Mouse (Mus musculus) midbrain, embryonic 16.5 days (tissue): ENCODE results near the gene Zfp991. TPM values are rescaled to one million over a fixed set of nuclear protein-coding genes. Genes with fewer than 3 reads are reported as not detected.
A peak's percentile ranks its signal among the peaks of the same experiment; 100 is the strongest.
"Not testable (repeated sequence)": the region's sequence is repeated elsewhere in the genome, so short reads cannot be mapped to it uniquely, and the experiment has no call there.

ENCODE experiments used
- ATAC-seq: fragments of 200-750 bp; cut with Nextera tagmentation; 2 replicates; pipeline ENCODE4 v1.8.0; 2017; ENCODE audit warnings: moderate TSS enrichment
- H3K27ac ChIP-seq: fragments of 300-500 bp; sonication (generic); 2 replicates; pipeline ENCODE4 v1.5.1; 2014; ENCODE audit warnings: mild to moderate bottlenecking, low read length, mixed read lengths
- H3K27me3 ChIP-seq: fragments of 300-500 bp; sonication (generic); 2 replicates; pipeline ENCODE4 v1.6.1; 2014; ENCODE audit warnings: low read depth, low read length, mixed read lengths; ENCODE audit not compliant: control insufficient read depth, insufficient read depth
- H3K36me3 ChIP-seq: fragments of 300-500 bp; sonication (generic); 2 replicates; pipeline ENCODE4 v1.6.1; 2014; ENCODE audit warnings: mild to moderate bottlenecking, low read length, moderate library complexity, mixed read lengths; ENCODE audit not compliant: control insufficient read depth, insufficient read depth
- H3K4me1 ChIP-seq: fragments of 300-500 bp; sonication (generic); 2 replicates; pipeline ENCODE4 v1.6.1; 2014; ENCODE audit warnings: mild to moderate bottlenecking, low read length, mixed read lengths; ENCODE audit not compliant: control insufficient read depth, insufficient read depth
- H3K4me2 ChIP-seq: fragments of 300-500 bp; sonication (generic); 2 replicates; pipeline ENCODE4 v1.6.1; 2014; ENCODE audit warnings: mild to moderate bottlenecking, low read length, mixed read lengths
- H3K4me3 ChIP-seq: fragments of 300-500 bp; sonication (generic); 2 replicates; pipeline ENCODE4 v1.5.1; 2014; ENCODE audit warnings: low read depth, mild to moderate bottlenecking, low read length, moderate library complexity, mixed read lengths
- H3K9ac ChIP-seq: fragments of 300-500 bp; sonication (generic); 2 replicates; pipeline ENCODE4 v1.6.1; 2014; ENCODE audit warnings: low read depth, low read length, mixed read lengths
- H3K9me3 ChIP-seq: fragments of 300-500 bp; sonication (generic); replicated peaks from 2 replicates; pipeline ENCODE4 v1.6.1; 2014; ENCODE audit warnings: mild to moderate bottlenecking, low read length, mixed read lengths; ENCODE audit not compliant: control insufficient read depth, poor library complexity, severe bottlenecking
- WGBS: fragments of 180-500 bp; shearing (Covaris S2); extraction: QIAGEN DNeasy Blood & Tissue Kit; methylation state at CpG from one replicate; pipeline ENCODE4 v1.1.7; 2014; 5-methylcytosine and 5-hydroxymethylcytosine counted together
- polyA plus RNA-seq: library from polyadenylated mRNA; unstranded; fragments of >200 nt; fragmentation: Nextera tagmentation; extraction: Ambion mirVana; gene quantifications from 2 replicates; pipeline ENCODE4 v1.2.1, GENCODE M21; 2015

The Zfp991 gene
- polyA plus RNA-seq, 1 experiment from 2014 or later: 3.8 TPM

DNA sequence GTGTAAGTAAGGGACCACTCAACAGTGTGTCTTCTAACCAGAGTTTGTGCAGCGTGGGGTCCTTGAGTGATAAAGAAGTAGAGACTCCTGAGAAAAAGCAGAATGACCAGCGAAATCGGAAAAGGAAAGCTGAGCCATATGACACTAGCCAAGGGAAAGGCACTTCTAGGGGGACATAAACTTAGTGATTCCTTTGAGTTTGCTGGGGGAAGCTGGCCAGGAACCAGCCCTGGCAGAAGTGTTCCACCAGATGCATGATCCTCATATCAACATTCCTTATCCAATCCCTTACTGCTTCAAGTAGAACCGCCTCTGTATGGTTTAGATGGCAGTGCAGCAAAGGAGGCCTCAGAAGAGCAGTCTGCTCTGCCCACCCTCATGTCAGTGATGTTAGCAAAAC is 6.5 kb upstream of the Zfp991 start:
- H3K9me3 ChIP-seq: peaks cover 22% of the 10 kb centered on the region
- 19% methylated on average over 4 of the region's 4 CpGs for WGBS
- H3K27ac ChIP-seq: not testable (repeated sequence)

DNA sequence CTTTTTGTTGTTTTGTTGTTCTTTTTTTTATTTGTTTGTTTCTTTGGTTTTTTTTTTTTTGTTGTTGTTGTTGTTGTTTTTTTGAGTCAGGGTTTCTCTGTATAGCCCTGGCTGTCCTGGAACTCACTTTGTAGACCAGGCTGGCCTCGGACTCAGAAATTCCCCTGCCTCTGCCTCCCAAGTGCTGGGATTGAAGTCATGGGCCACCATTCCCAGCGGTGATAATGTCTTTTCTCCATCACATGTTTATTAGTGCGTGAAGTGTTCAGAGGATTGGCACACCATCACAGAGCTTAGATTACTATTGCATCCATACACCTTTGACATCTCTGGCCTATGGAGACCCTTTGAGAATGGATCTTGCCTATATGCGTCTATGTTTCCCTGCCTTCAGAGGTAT is 6.0 kb upstream of the Zfp991 start:
- not testable (repeated sequence) for ATAC-seq, H3K36me3 ChIP-seq, H3K27ac ChIP-seq, H3K4me1 ChIP-seq, H3K4me2 ChIP-seq, H3K9ac ChIP-seq, H3K4me3 ChIP-seq, H3K27me3 ChIP-seq
- WGBS: 88% methylated on average over 4 of the region's 4 CpGs
- H3K9me3 ChIP-seq: peaks cover 22% of the 10 kb centered on the region

More for the DNA sequence above, 6.5 kb upstream of the Zfp991 start:
- Histone ChIP-seq H3K4me2 (peak overlapping the region; percentile 79), H3K9ac (peak overlapping the region; percentile 88; the same call in 1 of the 2 replicates), H3K4me3 (peak overlapping the region; percentile 62)
- not testable (repeated sequence) for H3K4me1 ChIP-seq, H3K36me3 ChIP-seq, H3K27me3 ChIP-seq
- 0 out of 2 replicates have a peak, but pooled peaks have one; percentile 32 for ATAC-seq

DNA sequence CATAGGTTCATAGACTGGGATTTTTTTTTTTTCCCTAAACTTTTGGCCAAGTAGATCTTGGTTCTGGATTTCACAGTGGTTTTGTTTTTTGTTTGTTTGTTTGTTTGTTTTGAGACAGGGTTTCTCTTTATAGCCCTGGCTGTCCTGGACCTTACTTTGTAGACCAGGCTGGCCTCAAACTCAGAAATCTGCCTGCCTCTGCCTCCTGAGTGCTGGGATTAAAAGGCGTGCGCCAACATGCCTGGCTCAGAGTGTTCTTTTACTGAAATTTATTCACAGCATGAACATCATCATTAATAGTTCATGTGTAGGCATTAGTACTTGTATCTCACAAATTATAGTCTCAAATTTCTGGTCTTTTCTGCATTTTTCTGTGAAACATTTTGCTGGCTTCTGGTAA is 5.4 kb upstream of the Zfp991 start:
- not testable (repeated sequence) for ATAC-seq, H3K4me2 ChIP-seq, H3K4me3 ChIP-seq, H3K4me1 ChIP-seq, H3K9ac ChIP-seq, H3K27ac ChIP-seq, H3K36me3 ChIP-seq, H3K27me3 ChIP-seq
- peaks cover 22% of the 10 kb centered on the region for H3K9me3 ChIP-seq
- WGBS: 81% methylated on average over 2 of the region's 2 CpGs

DNA sequence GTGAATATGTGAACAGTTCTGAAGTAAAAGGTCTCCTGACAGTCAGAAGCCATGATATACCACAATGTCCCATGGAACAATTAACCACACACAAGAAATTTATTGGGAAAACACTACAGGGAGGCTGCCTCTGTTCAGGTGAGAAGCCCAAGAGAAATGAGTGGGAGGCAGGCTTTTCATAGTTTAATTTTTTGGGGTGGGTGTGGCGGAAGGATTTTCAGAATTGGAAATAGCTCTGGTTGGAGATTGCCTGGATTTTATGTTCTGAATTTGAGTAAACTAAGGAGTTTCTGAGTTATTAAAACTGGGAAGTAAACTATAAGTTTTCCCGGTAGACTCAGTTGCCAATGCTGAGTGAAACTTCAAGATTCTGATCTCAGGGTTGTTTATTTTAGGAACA is 4.7 kb upstream of the Zfp991 start:
- ATAC-seq, H3K4me3 ChIP-seq, H3K4me2 ChIP-seq, H3K9ac ChIP-seq, H3K27ac ChIP-seq, H3K36me3 ChIP-seq, H3K27me3 ChIP-seq, H3K4me1 ChIP-seq: not testable (repeated sequence)
- peaks cover 19% of the 10 kb centered on the region for H3K9me3 ChIP-seq
- 85% methylated on average over 2 of the region's 2 CpGs for WGBS

DNA sequence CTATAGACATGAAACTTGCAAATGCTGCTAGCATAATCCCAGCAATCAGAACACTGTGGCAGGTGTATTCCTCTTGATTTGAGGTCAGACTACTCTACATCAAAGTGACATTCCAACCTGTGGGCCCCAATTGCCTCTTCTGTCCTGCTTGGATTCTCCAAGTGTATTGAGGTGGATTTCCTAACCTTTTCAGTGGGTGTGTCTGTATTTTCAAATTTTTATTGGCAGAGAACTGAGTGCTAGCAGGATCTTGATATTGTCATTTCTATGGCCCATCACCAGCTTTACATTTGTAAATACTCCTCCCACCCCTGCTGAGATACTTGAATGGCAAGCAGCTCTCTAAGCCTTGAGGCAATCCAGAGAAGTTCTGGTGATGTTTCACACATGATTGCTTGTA is 3.7 kb upstream of the Zfp991 start:
- H3K4me1 ChIP-seq, H3K36me3 ChIP-seq, H3K9ac ChIP-seq, H3K4me3 ChIP-seq, H3K27me3 ChIP-seq, ATAC-seq, H3K27ac ChIP-seq, H3K4me2 ChIP-seq: not testable (repeated sequence)
- peaks cover 13% of the 10 kb centered on the region for H3K9me3 ChIP-seq

DNA sequence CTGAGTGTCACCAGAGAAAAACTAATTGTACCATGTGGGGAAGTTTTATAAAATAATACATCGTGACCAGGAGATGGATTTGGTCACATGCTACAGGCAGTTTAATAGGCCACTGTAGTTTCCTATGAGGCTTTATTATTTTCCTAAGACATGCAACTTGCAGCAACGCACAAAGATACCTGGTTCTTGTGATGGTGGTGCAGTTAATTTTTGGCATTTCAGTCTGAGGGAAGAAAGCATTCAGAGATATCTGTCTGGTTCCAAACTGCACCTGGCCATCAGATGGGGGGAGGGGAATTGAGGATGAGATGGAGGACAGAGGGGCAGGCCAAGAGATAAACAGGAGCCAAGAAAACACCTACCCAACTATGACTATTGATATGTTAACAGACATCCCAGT is 1.8 kb downstream of the Zfp991 start:
- H3K9me3 ChIP-seq, H3K4me1 ChIP-seq, H3K4me3 ChIP-seq, H3K36me3 ChIP-seq, H3K9ac ChIP-seq, H3K4me2 ChIP-seq, H3K27ac ChIP-seq, H3K27me3 ChIP-seq, ATAC-seq: not testable (repeated sequence)
- WGBS: 55% methylated on average over 2 of the region's 2 CpGs

DNA sequence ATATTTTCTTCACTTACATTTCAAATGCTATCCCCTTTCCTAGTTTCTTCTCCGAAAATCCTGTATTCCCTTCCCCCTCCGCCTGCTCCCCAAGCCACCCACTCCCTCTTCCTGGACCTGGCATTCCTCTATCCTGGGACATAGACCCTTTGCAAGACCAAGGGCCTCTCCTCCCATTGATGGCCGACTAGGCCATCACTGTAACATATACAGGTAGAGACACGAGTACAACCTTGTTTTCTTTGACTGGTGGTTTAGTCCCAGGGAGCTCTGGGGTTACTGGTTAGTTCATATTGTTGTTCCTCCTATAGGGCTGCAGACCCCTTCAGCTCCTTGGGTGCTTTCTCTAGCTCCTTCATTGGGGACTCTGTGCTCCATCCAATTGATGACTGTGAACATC is 9.9 kb downstream of the Zfp991 start:
- ATAC-seq: not testable (repeated sequence)

DNA sequence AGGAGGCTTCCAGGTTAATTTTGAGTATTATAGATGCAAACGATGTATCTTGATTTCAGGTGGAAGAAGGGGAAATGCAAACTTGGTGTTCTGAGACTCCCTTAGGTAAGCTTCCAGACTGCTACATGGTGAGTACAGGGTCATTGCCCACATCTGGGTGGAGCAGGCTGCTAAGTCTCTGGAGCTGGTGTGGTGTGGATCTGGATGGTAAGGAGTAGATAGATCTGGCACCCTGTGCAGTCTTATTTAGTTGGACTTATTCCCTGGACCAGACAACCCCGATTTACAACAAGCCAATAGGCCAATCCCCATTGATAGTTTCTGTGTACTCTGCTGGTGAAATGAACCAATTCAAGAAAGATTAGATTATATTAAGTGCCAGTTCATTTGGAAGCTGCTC is 33.4 kb downstream of the Zfp991 start:
- not testable (repeated sequence) for H3K9me3 ChIP-seq, H3K27ac ChIP-seq, ATAC-seq, H3K4me2 ChIP-seq, H3K9ac ChIP-seq, H3K27me3 ChIP-seq, H3K4me3 ChIP-seq, H3K4me1 ChIP-seq, H3K36me3 ChIP-seq
- WGBS: 95% methylated on average over 2 of the region's 2 CpGs

More for the DNA sequence above, 9.9 kb downstream of the Zfp991 start:
- H3K27me3 ChIP-seq, H3K4me1 ChIP-seq, H3K27ac ChIP-seq, H3K9ac ChIP-seq, H3K36me3 ChIP-seq, H3K4me3 ChIP-seq, H3K4me2 ChIP-seq, H3K9me3 ChIP-seq: not testable (repeated sequence)
- WGBS: 82% methylated on average over 4 of the region's 4 CpGs

DNA sequence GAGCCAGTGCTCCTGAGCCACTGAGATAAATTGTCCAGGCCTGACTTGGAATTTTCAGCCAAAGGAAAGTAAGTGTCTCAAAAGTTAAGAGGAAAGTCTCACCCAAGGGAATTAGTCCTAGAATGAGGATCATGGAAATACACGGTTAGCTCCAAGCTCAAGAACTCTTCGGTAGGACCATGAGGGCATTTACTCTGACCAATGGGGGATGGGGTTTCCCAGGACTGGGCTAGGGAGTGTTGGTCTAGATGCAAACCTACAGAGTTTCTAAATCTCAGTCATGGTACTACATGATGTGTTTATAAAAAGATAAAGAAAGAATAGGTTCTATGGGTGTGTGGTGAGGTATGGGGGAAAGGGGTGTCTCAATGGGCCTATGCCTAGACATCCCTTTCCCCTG is 38.7 kb downstream of the Zfp991 start:
- H3K27me3 ChIP-seq, H3K4me2 ChIP-seq, H3K4me1 ChIP-seq, H3K4me3 ChIP-seq, H3K27ac ChIP-seq, ATAC-seq, H3K36me3 ChIP-seq, H3K9me3 ChIP-seq, H3K9ac ChIP-seq: not testable (repeated sequence)
- 100% methylated on average over 2 of the region's 2 CpGs for WGBS

DNA sequence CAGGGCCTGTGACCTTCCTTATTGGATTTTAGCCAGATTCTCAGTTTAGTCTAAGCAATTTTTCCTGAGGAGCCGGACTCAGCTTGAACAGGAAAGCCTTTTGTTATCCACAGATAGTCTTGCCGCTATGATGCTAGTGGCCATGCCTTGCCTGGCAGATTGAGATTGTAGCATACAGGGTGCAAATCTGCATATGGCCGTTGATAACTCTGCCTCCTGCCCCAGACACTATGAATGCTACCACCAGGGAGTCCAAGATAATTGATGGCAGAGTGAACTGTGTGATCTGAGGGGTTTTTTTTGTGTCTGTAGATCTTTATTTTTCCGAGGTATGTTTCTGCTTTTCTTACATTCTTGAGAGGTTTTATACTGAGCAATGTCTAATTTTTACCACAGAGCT is 39.7 kb downstream of the Zfp991 start:
- not testable (repeated sequence) for H3K4me3 ChIP-seq, H3K9ac ChIP-seq, ATAC-seq, H3K36me3 ChIP-seq, H3K9me3 ChIP-seq, H3K27me3 ChIP-seq, H3K4me2 ChIP-seq, H3K27ac ChIP-seq, H3K4me1 ChIP-seq
- no CpG with 5 or more reads among the region's 4 CpGs for WGBS
